Mouse (Mus musculus) megakaryocyte, embryonic 14.5 days (primary cell): ENCODE results near the gene Fermt1. TPM values are rescaled to one million over a fixed set of nuclear protein-coding genes. Genes with fewer than 3 reads are reported as not detected.
A peak's percentile ranks its signal among the peaks of the same experiment; 100 is the strongest.

Source experiments
- H3K27me3 ChIP-seq: replicated peaks from 2 replicates; pipeline ENCODE3; 2012; ENCODE audit warnings: inconsistent platforms
- H3K36me3 ChIP-seq: replicated peaks from 2 replicates; pipeline ENCODE3; 2012; ENCODE audit warnings: low read length, inconsistent platforms, mixed read lengths
- H3K4me1 ChIP-seq: 2 replicates; pipeline ENCODE4 v1.6.1; 2012; ENCODE audit warnings: inconsistent platforms
- H3K4me3 ChIP-seq: replicated peaks from 2 replicates; pipeline ENCODE3; 2012; ENCODE audit warnings: moderate library complexity, mild to moderate bottlenecking, inconsistent platforms
- H3K9me3 ChIP-seq: 2 replicates; pipeline ENCODE4 v1.6.1; 2012; ENCODE audit warnings: inconsistent platforms
- FLI1 ChIP-seq: IDR thresholded peaks from 2 replicates; pipeline ENCODE4 v1.6.1; 2012; ENCODE audit warnings: low read length, inconsistent platforms, mixed read lengths
- GATA1 ChIP-seq: IDR thresholded peaks from 3 replicates; pipeline ENCODE4 v1.6.1; 2012; ENCODE audit warnings: mixed read lengths, low read length, inconsistent platforms, borderline replicate concordance
- polyA plus RNA-seq: library from polyadenylated mRNA; stranded (reverse); fragments of >175 nt; gene quantifications from 2 replicates; pipeline ENCODE4 v1.2.3, GENCODE M21; 2012; ENCODE audit warnings: low replicate concordance; ENCODE audit not compliant: insufficient read depth

Fermt1 gene
- polyA plus RNA-seq, 1 experiment, result not detected

- no peaks in the 10 kb centered on the region for H3K36me3 ChIP-seq
- H3K4me3 ChIP-seq, result no peak overlapping the region
- no peak for TF ChIP-seq GATA1
These were observed 22.2 kb downstream of the Fermt1 start for GRCm38 (mm10) chr2:132923290-132924085.

GRCm38 (mm10) chr2:132922076-132922873 lies 23.4 kb downstream of the Fermt1 start:
- Histone ChIP-seq H3K4me1 (no peaks in the 10 kb centered on the region), H3K4me3 (no peak overlapping the region), H3K36me3 (no peaks in the 10 kb centered on the region), H3K27me3 (no peaks in the 10 kb centered on the region), H3K9me3 (no peaks in the 10 kb centered on the region)
- no peak for TF ChIP-seq GATA1
- no peak for TF ChIP-seq FLI1

More at GRCm38 (mm10) chr2:132923290-132924085, 22.2 kb downstream of the Fermt1 start:
- Histone ChIP-seq H3K9me3 (no peaks in the 10 kb centered on the region), H3K27me3 (no peaks in the 10 kb centered on the region), H3K4me1 (no peaks in the 10 kb centered on the region)

GRCm38 (mm10) chr2:132914785-132915184 lies 30.9 kb downstream of the Fermt1 start:
- Histone ChIP-seq H3K9me3 (no peaks in the 10 kb centered on the region), H3K27me3 (peaks cover 3% of the 10 kb centered on the region), H3K4me3 (no peak overlapping the region), H3K4me1 (no peaks in the 10 kb centered on the region), H3K36me3 (no peaks in the 10 kb centered on the region)
- TF ChIP-seq FLI1 (no peak), GATA1 (no peak)

- H3K4me1 ChIP-seq, result peaks cover 11% of the 10 kb centered on the region
- peaks cover 19% of the 10 kb centered on the region for H3K27me3 ChIP-seq
- H3K36me3 ChIP-seq, result no peaks in the 10 kb centered on the region
- peak overlapping the region; percentile 70 for H3K4me3 ChIP-seq
- no peak for TF ChIP-seq FLI1
- TF ChIP-seq GATA1, result no peak
- no peaks in the 10 kb centered on the region for H3K9me3 ChIP-seq
These were observed 38.9 kb downstream of the Fermt1 start for GRCm38 (mm10) chr2:132906763-132907162.

GRCm38 (mm10) chr2:132904961-132905360 lies 40.7 kb downstream of the Fermt1 start:
- TF ChIP-seq GATA1 (no peak), FLI1 (no peak)
- H3K27me3 ChIP-seq, result peaks cover 28% of the 10 kb centered on the region
- H3K4me3 ChIP-seq, result no peak overlapping the region
- H3K9me3 ChIP-seq, result no peaks in the 10 kb centered on the region
- H3K36me3 ChIP-seq, result no peaks in the 10 kb centered on the region
- peaks cover 11% of the 10 kb centered on the region for H3K4me1 ChIP-seq

- Histone ChIP-seq H3K9me3 (no peaks in the 10 kb centered on the region), H3K27me3 (peaks cover 31% of the 10 kb centered on the region), H3K36me3 (no peaks in the 10 kb centered on the region), H3K4me3 (peak overlapping the region; percentile 70), H3K4me1 (peaks cover 11% of the 10 kb centered on the region)
- TF ChIP-seq FLI1 (no peak), GATA1 (no peak)
These were observed 42.2 kb downstream of the Fermt1 start for GRCm38 (mm10) chr2:132903498-132903897.

- no peak for TF ChIP-seq FLI1
- TF ChIP-seq GATA1, result no peak
- no peak overlapping the region for H3K4me3 ChIP-seq
- no peaks in the 10 kb centered on the region for H3K9me3 ChIP-seq
- H3K27me3 ChIP-seq, result peaks cover 38% of the 10 kb centered on the region
- peaks cover 14% of the 10 kb centered on the region for H3K4me1 ChIP-seq
- H3K36me3 ChIP-seq, result no peaks in the 10 kb centered on the region
These were observed 43.6 kb downstream of the Fermt1 start for GRCm38 (mm10) chr2:132902056-132902455.

GRCm38 (mm10) chr2:132901636-132902035 lies 44.1 kb downstream of the Fermt1 start:
- Histone ChIP-seq H3K4me1 (peaks cover 12% of the 10 kb centered on the region), H3K4me3 (no peak overlapping the region), H3K27me3 (peaks cover 41% of the 10 kb centered on the region), H3K9me3 (no peaks in the 10 kb centered on the region), H3K36me3 (no peaks in the 10 kb centered on the region)
- TF ChIP-seq FLI1, result no peak
- no peak for TF ChIP-seq GATA1

GRCm38 (mm10) chr2:132900596-132900995 lies 45.1 kb downstream of the Fermt1 start:
- Histone ChIP-seq H3K36me3 (no peaks in the 10 kb centered on the region), H3K4me1 (peaks cover 6% of the 10 kb centered on the region), H3K9me3 (no peaks in the 10 kb centered on the region), H3K27me3 (peaks cover 39% of the 10 kb centered on the region), H3K4me3 (no peak overlapping the region)
- TF ChIP-seq FLI1 (no peak), GATA1 (no peak)

GRCm38 (mm10) chr2:132898211-132898610 lies 47.5 kb downstream of the Fermt1 start:
- Histone ChIP-seq H3K4me3 (no peak overlapping the region), H3K27me3 (peaks cover 50% of the 10 kb centered on the region)

More at GRCm38 (mm10) chr2:132898211-132898610, 47.5 kb downstream of the Fermt1 start:
- H3K36me3 ChIP-seq, result no peaks in the 10 kb centered on the region
- TF ChIP-seq FLI1 (no peak), GATA1 (no peak)
- H3K9me3 ChIP-seq, result no peaks in the 10 kb centered on the region
- peaks cover 3% of the 10 kb centered on the region for H3K4me1 ChIP-seq
